Mouse (Mus musculus): ENCODE results near the gene Tifab.

The Tifab gene

GRCm38 (mm10) chr13:56197031-56197430 is 18.3 kb upstream of the Tifab start:
- TF ChIP-seq GATA4 (IDR thresholded peaks at IDR 0.05; ENCODE audit: insufficient replicate concordance, low read length) = no peak

- no peak for TF ChIP-seq GATA4 (IDR thresholded peaks at IDR 0.05; ENCODE audit: insufficient replicate concordance, low read length)
These were observed 12.5 kb upstream of the Tifab start for GRCm38 (mm10) chr13:56191225-56191624.

GRCm38 (mm10) chr13:56189688-56190087 is 11.0 kb upstream of the Tifab start:
- no peak for TF ChIP-seq GATA4 (IDR thresholded peaks at IDR 0.05; ENCODE audit: insufficient replicate concordance, low read length)

- TF ChIP-seq GATA4 (IDR thresholded peaks at IDR 0.05; ENCODE audit: insufficient replicate concordance, low read length) = no peak
These were observed 5.0 kb upstream of the Tifab start for GRCm38 (mm10) chr13:56183687-56184086.

- no peak for TF ChIP-seq GATA4 (IDR thresholded peaks at IDR 0.05; ENCODE audit: insufficient replicate concordance, low read length)
These were observed 2.7 kb upstream of the Tifab start for GRCm38 (mm10) chr13:56181424-56181823.

- TF ChIP-seq GATA4 (IDR thresholded peaks at IDR 0.05; ENCODE audit: insufficient replicate concordance, low read length) = no peak
These were observed 2.4 kb downstream of the Tifab start for GRCm38 (mm10) chr13:56176310-56176709.

GRCm38 (mm10) chr13:56175848-56176247 is 2.8 kb downstream of the Tifab start:
- no peak for TF ChIP-seq GATA4 (IDR thresholded peaks at IDR 0.05; ENCODE audit: insufficient replicate concordance, low read length)

GRCm38 (mm10) chr13:56172901-56173545 is 5.7 kb downstream of the Tifab start:
- no peak for TF ChIP-seq GATA4 (IDR thresholded peaks at IDR 0.05; ENCODE audit: insufficient replicate concordance, low read length)

GRCm38 (mm10) chr13:56172106-56172505 is 6.6 kb downstream of the Tifab start:
- no peak for TF ChIP-seq GATA4 (IDR thresholded peaks at IDR 0.05; ENCODE audit: insufficient replicate concordance, low read length)

GRCm38 (mm10) chr13:56168403-56168781 is 10.3 kb downstream of the Tifab start:
- TF ChIP-seq GATA4 (IDR thresholded peaks at IDR 0.05; ENCODE audit: insufficient replicate concordance, low read length) = no peak

- TF ChIP-seq GATA4 (IDR thresholded peaks at IDR 0.05; ENCODE audit: insufficient replicate concordance, low read length) = no peak
These were observed 11.0 kb downstream of the Tifab start for GRCm38 (mm10) chr13:56167446-56168402.

GRCm38 (mm10) chr13:56165561-56165960 is 13.1 kb downstream of the Tifab start:
- TF ChIP-seq GATA4 (IDR thresholded peaks at IDR 0.05; ENCODE audit: insufficient replicate concordance, low read length) = no peak

GRCm38 (mm10) chr13:56164372-56164771 is 14.3 kb downstream of the Tifab start:
- no peak for TF ChIP-seq GATA4 (IDR thresholded peaks at IDR 0.05; ENCODE audit: insufficient replicate concordance, low read length)

GRCm38 (mm10) chr13:56163751-56164150 is 14.9 kb downstream of the Tifab start:
- no peak for TF ChIP-seq GATA4 (IDR thresholded peaks at IDR 0.05; ENCODE audit: insufficient replicate concordance, low read length)

GRCm38 (mm10) chr13:56162859-56163258 is 15.8 kb downstream of the Tifab start:
- no peak for TF ChIP-seq GATA4 (IDR thresholded peaks at IDR 0.05; ENCODE audit: insufficient replicate concordance, low read length)
